Mouse (Mus musculus): ENCODE data around the gene Fam117b. TPM values are rescaled to one million over a fixed set of nuclear protein-coding genes. Genes with fewer than 3 reads are reported as not detected.

Gene Fam117b
- polyA plus RNA-seq, 1 experiment from 2014 or later = 2.9 TPM

DNA sequence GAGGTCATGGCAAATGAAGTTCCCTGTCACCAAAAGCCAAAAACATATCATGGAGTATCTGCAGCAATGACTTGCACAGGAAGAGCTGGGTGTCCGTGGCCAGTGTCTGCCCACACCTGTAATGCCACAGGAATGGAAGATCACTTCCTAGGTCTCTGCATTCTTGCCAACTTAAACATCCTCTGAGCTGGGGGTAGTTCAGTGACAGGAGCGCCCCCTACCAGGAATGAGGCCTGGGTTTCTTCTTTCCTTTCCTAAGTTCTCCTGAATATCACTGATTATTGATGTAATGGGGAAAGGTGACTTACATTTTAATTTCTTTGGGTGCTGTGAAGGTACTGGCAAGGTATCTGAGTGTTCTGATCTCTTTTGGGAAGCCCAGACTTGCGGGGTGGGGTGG lies 82.8 kb downstream of the Fam117b start:
- ATAC-seq (replicated peaks; ENCODE audit: extremely low read depth, insufficient read depth, low FRiP score) = no peak
- Histone ChIP-seq H3K36me3 (ENCODE audit: control insufficient read depth, insufficient read depth) (peaks cover 6% of the 10 kb centered on the region; the same call in 1 of the 2 replicates), H3K27ac (ENCODE audit: low read length) (no peak overlapping the region), H3K9ac (ENCODE audit: low read length) (no peak overlapping the region), H3K9me3 (replicated peaks; ENCODE audit: control insufficient read depth, low read length) (no peaks in the 10 kb centered on the region), H3K4me3 (ENCODE audit: low read length) (no peak overlapping the region), H3K4me2 (ENCODE audit: low read depth, low read length) (no peak overlapping the region), H3K27me3 (ENCODE audit: control insufficient read depth, insufficient read depth, low read length) (no peaks in the 10 kb centered on the region), H3K4me1 (ENCODE audit: control insufficient read depth, insufficient read depth, low read length) (peaks cover 3% of the 10 kb centered on the region; the same call in 1 of the 2 replicates)
- WGBS = 43% methylated on average over 3 of the region's 3 CpGs

DNA sequence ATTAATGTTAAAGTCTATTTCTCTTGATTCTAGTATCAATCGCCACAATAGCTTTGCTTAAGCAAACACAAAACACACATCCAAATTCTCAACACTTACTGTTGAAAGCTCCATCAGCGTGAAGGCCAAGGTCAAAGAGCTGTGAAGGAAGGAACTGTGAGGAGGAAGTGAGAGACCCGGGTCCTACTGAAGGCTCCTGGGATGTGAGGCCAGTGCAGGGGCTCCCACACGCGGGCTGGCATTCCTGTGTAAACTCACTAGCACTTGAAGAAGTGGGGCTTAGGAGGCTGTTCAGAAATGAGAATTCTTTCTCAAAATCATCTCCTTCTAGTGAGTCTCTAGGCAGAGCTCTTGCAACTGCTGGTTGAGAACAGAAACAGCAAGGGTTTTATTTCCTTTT lies 84.5 kb downstream of the Fam117b start:
- ATAC-seq (replicated peaks; ENCODE audit: extremely low read depth, insufficient read depth, low FRiP score) = no peak

DNA sequence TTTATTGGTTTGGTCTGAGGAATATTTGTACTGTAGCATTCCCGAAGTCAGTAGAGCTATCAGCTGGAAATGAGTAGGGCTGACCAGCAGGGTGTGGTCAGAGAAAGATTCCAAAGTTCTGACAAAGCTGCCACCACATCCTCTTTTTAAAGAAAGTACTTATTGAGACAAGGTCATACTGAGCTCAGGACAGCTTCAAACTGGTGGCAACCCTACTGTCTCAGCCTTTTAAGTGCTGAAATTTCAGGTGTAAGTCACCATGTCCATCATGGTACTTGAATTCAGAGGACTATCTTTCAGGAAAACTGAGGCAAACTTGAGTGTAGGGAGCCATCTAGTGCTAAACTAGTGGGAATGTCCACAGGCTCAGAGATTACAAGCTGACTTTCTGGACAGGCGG lies 87.5 kb downstream of the Fam117b start:
- WGBS = 23% methylated on average over 2 of the region's 2 CpGs
- ATAC-seq (replicated peaks; ENCODE audit: extremely low read depth, insufficient read depth, low FRiP score) = no peak
- H3K27me3 ChIP-seq (ENCODE audit: control insufficient read depth, insufficient read depth, low read length) = no peaks in the 10 kb centered on the region
- H3K9ac ChIP-seq (ENCODE audit: low read length) = no peak overlapping the region
- no peaks in the 10 kb centered on the region for H3K9me3 ChIP-seq (replicated peaks; ENCODE audit: control insufficient read depth, low read length)
- peaks cover 3% of the 10 kb centered on the region; the same call in 1 of the 2 replicates for H3K4me1 ChIP-seq (ENCODE audit: control insufficient read depth, insufficient read depth, low read length)
- no peak overlapping the region for H3K4me2 ChIP-seq (ENCODE audit: low read depth, low read length)
- H3K36me3 ChIP-seq (ENCODE audit: control insufficient read depth, insufficient read depth) = no peaks in the 10 kb centered on the region
- no peak overlapping the region for H3K4me3 ChIP-seq (ENCODE audit: low read length)
- no peak overlapping the region for H3K27ac ChIP-seq (ENCODE audit: low read length)

More for the DNA sequence above, 84.5 kb downstream of the Fam117b start:
- Histone ChIP-seq H3K4me1 (ENCODE audit: control insufficient read depth, insufficient read depth, low read length) (peaks cover 3% of the 10 kb centered on the region; the same call in 1 of the 2 replicates), H3K27ac (ENCODE audit: low read length) (no peak overlapping the region), H3K9ac (ENCODE audit: low read length) (no peak overlapping the region), H3K4me2 (ENCODE audit: low read depth, low read length) (no peak overlapping the region), H3K27me3 (ENCODE audit: control insufficient read depth, insufficient read depth, low read length) (no peaks in the 10 kb centered on the region), H3K4me3 (ENCODE audit: low read length) (no peak overlapping the region), H3K36me3 (ENCODE audit: control insufficient read depth, insufficient read depth) (no peaks in the 10 kb centered on the region), H3K9me3 (replicated peaks; ENCODE audit: control insufficient read depth, low read length) (no peaks in the 10 kb centered on the region)
- WGBS = 36% methylated on average over 5 of the region's 5 CpGs

DNA sequence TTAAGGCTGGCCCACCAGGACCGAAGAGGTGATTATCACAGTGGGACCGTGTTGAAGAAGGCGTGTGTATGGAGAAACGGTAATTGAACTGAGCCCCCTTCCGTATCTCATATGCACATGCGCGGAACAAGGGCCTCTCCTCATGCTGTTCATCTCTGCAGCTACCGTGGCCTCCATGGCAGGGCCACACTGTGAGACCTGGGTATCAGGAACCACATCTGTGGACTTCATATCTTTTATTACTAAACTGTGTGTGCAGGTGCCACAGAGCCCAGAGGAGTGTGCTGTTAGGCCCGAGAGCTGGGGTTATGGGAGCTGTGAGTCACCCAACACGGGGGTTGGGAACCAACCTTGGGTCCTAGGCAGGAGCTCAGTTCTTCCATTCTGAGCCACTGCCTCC lies 94.5 kb downstream of the Fam117b start:
- Histone ChIP-seq H3K9me3 (replicated peaks; ENCODE audit: control insufficient read depth, low read length) (no peaks in the 10 kb centered on the region), H3K27ac (ENCODE audit: low read length) (no peak overlapping the region), H3K9ac (ENCODE audit: low read length) (no peak overlapping the region), H3K27me3 (ENCODE audit: control insufficient read depth, insufficient read depth, low read length) (no peaks in the 10 kb centered on the region), H3K4me3 (ENCODE audit: low read length) (no peak overlapping the region), H3K36me3 (ENCODE audit: control insufficient read depth, insufficient read depth) (no peaks in the 10 kb centered on the region), H3K4me2 (ENCODE audit: low read depth, low read length) (no peak overlapping the region), H3K4me1 (ENCODE audit: control insufficient read depth, insufficient read depth, low read length) (no peaks in the 10 kb centered on the region)
- no peak for ATAC-seq (replicated peaks; ENCODE audit: extremely low read depth, insufficient read depth, low FRiP score)
- WGBS = 84% methylated on average over 10 of the region's 10 CpGs

DNA sequence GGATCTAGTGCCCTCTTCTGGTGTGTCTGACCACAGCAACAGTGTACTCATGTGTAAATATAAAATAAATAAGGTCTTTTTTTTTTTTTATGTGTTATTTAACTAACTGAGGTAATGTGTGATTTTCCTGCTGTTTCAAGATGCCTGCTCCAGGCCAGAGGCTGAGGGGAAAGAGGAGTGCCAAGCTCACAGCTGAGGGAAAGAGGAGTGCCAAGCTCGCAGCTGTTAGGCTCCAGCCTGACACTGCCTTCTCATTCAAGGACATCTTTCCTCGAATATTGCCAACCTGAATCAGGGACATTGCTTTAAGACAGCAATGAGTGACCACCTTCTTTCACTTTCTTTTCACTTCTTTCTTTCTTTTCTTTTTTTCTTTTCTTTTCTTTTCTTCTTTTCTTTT lies 95.9 kb downstream of the Fam117b start:
- H3K4me1 ChIP-seq (ENCODE audit: control insufficient read depth, insufficient read depth, low read length) = no peaks in the 10 kb centered on the region
- 75% methylated on average over 2 of the region's 2 CpGs for WGBS
- no peaks in the 10 kb centered on the region for H3K9me3 ChIP-seq (replicated peaks; ENCODE audit: control insufficient read depth, low read length)
- H3K36me3 ChIP-seq (ENCODE audit: control insufficient read depth, insufficient read depth) = no peaks in the 10 kb centered on the region
- no peak overlapping the region for H3K27ac ChIP-seq (ENCODE audit: low read length)
- no peak overlapping the region for H3K4me3 ChIP-seq (ENCODE audit: low read length)
- no peak for ATAC-seq (replicated peaks; ENCODE audit: extremely low read depth, insufficient read depth, low FRiP score)
- H3K4me2 ChIP-seq (ENCODE audit: low read depth, low read length) = no peak overlapping the region
- no peaks in the 10 kb centered on the region for H3K27me3 ChIP-seq (ENCODE audit: control insufficient read depth, insufficient read depth, low read length)
- H3K9ac ChIP-seq (ENCODE audit: low read length) = no peak overlapping the region

DNA sequence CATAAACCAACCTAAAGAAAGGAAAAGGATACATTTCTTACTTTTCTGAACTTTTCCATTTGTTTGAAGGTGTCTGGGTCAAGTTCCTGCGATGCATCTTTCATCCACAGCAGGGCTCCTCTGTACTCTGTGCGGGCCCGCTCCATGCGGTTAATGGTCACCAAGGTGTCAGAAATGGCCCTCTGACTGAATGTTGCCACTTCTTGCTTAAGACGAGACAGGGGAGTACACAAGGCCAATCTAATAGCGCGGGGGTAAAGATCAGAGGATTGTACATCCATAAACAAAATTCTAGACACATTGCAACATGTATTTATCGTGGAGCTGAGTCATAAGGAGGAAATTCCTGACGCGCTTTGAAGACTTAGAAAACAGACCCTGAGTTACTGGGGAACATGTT lies 101.0 kb downstream of the Fam117b start:
- H3K36me3 ChIP-seq (ENCODE audit: control insufficient read depth, insufficient read depth) = no peaks in the 10 kb centered on the region
- H3K9me3 ChIP-seq (replicated peaks; ENCODE audit: control insufficient read depth, low read length) = no peaks in the 10 kb centered on the region
- no peaks in the 10 kb centered on the region for H3K4me1 ChIP-seq (ENCODE audit: control insufficient read depth, insufficient read depth, low read length)
- no peak overlapping the region for H3K27ac ChIP-seq (ENCODE audit: low read length)
- H3K4me2 ChIP-seq (ENCODE audit: low read depth, low read length) = no peak overlapping the region
- no peak overlapping the region for H3K4me3 ChIP-seq (ENCODE audit: low read length)
- WGBS = 86% methylated on average over 10 of the region's 10 CpGs
- no peaks in the 10 kb centered on the region for H3K27me3 ChIP-seq (ENCODE audit: control insufficient read depth, insufficient read depth, low read length)
- no peak for ATAC-seq (replicated peaks; ENCODE audit: extremely low read depth, insufficient read depth, low FRiP score)
- H3K9ac ChIP-seq (ENCODE audit: low read length) = no peak overlapping the region

DNA sequence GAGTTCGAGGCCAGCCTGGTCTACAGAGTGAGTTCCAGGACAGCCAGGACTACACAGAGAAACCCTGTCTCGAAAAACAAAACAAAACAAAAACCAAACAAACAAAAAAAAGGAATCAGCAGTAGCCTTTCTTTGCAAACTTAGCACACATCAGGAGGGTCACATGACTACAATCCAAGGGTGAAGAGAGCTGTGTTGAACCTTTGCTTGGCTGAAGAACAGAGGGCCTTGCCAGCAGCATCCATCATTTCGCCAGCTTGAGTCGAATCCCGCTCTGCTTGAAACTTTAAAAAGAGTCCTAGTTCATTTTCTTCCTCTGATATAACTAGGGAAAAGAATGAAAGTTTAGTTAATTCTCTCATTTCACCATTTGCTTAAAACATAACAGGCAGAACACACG lies 102.7 kb downstream of the Fam117b start:
- Histone ChIP-seq H3K9me3 (replicated peaks; ENCODE audit: control insufficient read depth, low read length) (no peaks in the 10 kb centered on the region), H3K36me3 (ENCODE audit: control insufficient read depth, insufficient read depth) (no peaks in the 10 kb centered on the region), H3K4me1 (ENCODE audit: control insufficient read depth, insufficient read depth, low read length) (no peaks in the 10 kb centered on the region), H3K9ac (ENCODE audit: low read length) (no peak overlapping the region), H3K4me3 (ENCODE audit: low read length) (no peak overlapping the region), H3K27me3 (ENCODE audit: control insufficient read depth, insufficient read depth, low read length) (no peaks in the 10 kb centered on the region), H3K27ac (ENCODE audit: low read length) (no peak overlapping the region), H3K4me2 (ENCODE audit: low read depth, low read length) (no peak overlapping the region)
- 78% methylated on average over 6 of the region's 6 CpGs for WGBS
- no peak for ATAC-seq (replicated peaks; ENCODE audit: extremely low read depth, insufficient read depth, low FRiP score)

DNA sequence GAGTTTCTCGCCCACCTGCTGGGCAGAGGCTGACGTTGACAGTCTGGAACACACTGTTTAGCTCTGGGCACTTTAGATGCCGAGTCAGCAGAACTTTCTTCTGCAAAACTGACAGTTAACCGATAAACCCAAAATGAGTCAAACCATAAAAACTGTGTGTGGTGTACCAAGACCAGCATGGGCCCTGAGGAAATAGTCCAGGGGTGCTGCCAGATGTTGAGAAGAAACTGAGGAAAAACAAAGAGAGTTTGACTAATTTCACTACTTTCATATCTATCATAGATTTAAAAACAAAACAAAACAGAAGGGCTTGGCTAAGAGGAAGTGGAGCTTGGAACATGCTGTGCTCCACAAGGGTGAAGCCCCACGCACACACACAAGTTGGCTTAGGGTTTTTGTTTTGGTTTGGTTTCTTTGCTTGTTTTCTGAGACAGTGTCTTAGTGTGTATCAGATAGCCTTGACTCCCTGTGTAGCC lies 103.4 kb downstream of the Fam117b start:
- Histone ChIP-seq H3K9me3 (replicated peaks; ENCODE audit: control insufficient read depth, low read length) (no peaks in the 10 kb centered on the region), H3K27me3 (ENCODE audit: control insufficient read depth, insufficient read depth, low read length) (no peaks in the 10 kb centered on the region), H3K36me3 (ENCODE audit: control insufficient read depth, insufficient read depth) (no peaks in the 10 kb centered on the region), H3K9ac (ENCODE audit: low read length) (no peak overlapping the region), H3K4me1 (ENCODE audit: control insufficient read depth, insufficient read depth, low read length) (no peaks in the 10 kb centered on the region), H3K4me3 (ENCODE audit: low read length) (no peak overlapping the region), H3K27ac (ENCODE audit: low read length) (no peak overlapping the region), H3K4me2 (ENCODE audit: low read depth, low read length) (no peak overlapping the region)
- 62% methylated on average over 5 of the region's 5 CpGs for WGBS
- no peak for ATAC-seq (replicated peaks; ENCODE audit: extremely low read depth, insufficient read depth, low FRiP score)

DNA sequence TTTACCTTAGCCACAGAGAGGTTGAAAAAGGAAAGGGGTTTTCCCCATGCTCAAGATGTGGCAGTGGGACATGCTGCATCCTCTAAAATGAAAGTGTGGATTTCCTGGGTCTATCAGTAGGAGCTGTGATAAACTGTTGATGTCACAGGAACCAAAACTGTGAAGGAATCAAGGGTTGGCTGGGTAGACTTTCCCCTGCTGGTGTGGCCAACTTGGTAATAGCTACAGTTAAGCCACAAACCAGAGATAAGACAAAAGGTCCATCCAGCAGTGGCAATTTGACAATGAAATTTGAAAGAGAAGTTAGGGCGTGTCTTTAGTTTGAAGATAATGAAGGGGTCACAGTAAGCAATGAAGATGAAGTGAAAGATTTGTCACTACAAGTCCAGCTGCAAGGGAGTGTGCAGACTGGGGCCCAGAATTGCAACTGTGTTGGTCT lies 104.2 kb downstream of the Fam117b start:
- 82% methylated on average over 1 of the region's 1 CpGs for WGBS
- ATAC-seq (replicated peaks; ENCODE audit: extremely low read depth, insufficient read depth, low FRiP score) = no peak
- Histone ChIP-seq H3K4me3 (ENCODE audit: low read length) (no peak overlapping the region), H3K27ac (ENCODE audit: low read length) (no peak overlapping the region), H3K9ac (ENCODE audit: low read length) (no peak overlapping the region), H3K36me3 (ENCODE audit: control insufficient read depth, insufficient read depth) (no peaks in the 10 kb centered on the region), H3K4me2 (ENCODE audit: low read depth, low read length) (no peak overlapping the region), H3K9me3 (replicated peaks; ENCODE audit: control insufficient read depth, low read length) (no peaks in the 10 kb centered on the region), H3K4me1 (ENCODE audit: control insufficient read depth, insufficient read depth, low read length) (no peaks in the 10 kb centered on the region), H3K27me3 (ENCODE audit: control insufficient read depth, insufficient read depth, low read length) (no peaks in the 10 kb centered on the region)
